Mouse (Mus musculus) heart, adult 2 months (tissue): ENCODE measurements around the gene Olfr784. TPM values are rescaled to one million over a fixed set of nuclear protein-coding genes. Genes with fewer than 3 reads are reported as not detected.
"Not testable (repeated sequence)": the region's sequence is repeated elsewhere in the genome, so short reads cannot be mapped to it uniquely, and the experiment has no call there.

Experiments used
- DNase-seq, 2 experiments: peaks; one replicate each; pipeline ENCODE4 v3.0.0; 2021
- H3K27ac ChIP-seq: fragments of 200-600 bp; 2 replicates; pipeline ENCODE4 v1.8.1; 2022
- H3K27me3 ChIP-seq: fragments of 200-500 bp; 2 replicates; pipeline ENCODE4 v1.6.1; 2012; ENCODE audit warnings: mild to moderate bottlenecking, low read length, inconsistent platforms, mixed read lengths; ENCODE audit not compliant: control insufficient read depth, insufficient read depth
- H3K36me3 ChIP-seq: fragments of 200-500 bp; 2 replicates; pipeline ENCODE4 v1.6.1; 2012; ENCODE audit warnings: low read length, inconsistent platforms; ENCODE audit not compliant: control insufficient read depth, insufficient read depth
- H3K4me1 ChIP-seq: fragments of 200-500 bp; 2 replicates; pipeline ENCODE4 v1.6.1; 2011; ENCODE audit warnings: low read length; ENCODE audit not compliant: control insufficient read depth, insufficient read depth
- H3K4me3 ChIP-seq: fragments of 200-600 bp; 2 replicates; pipeline ENCODE4 v1.8.1; 2022
- H3K79me2 ChIP-seq: fragments of 200-500 bp; replicated peaks from 2 replicates; pipeline ENCODE4 v1.6.1; 2012; ENCODE audit warnings: mild to moderate bottlenecking, inconsistent platforms, low read length, moderate library complexity, mixed read lengths; ENCODE audit not compliant: control insufficient read depth, insufficient read depth
- H3K9ac ChIP-seq: fragments of 200-500 bp; 2 replicates; pipeline ENCODE4 v1.6.1; 2012; ENCODE audit warnings: low read depth, mild to moderate bottlenecking, control low read depth, inconsistent platforms, low read length, mixed read lengths
- CTCF ChIP-seq: fragments of 200-600 bp; IDR thresholded peaks from 2 replicates; pipeline ENCODE4 v1.8.1; 2022; ENCODE audit warnings: antibody characterized with exemption, mild to moderate bottlenecking, moderate library complexity
- EP300 ChIP-seq: fragments of 200-500 bp; IDR thresholded peaks from 2 replicates; pipeline ENCODE4 v1.6.1; 2011; ENCODE audit warnings: low read depth, low read length, control low read depth; ENCODE audit not compliant: insufficient read depth
- POLR2A ChIP-seq: fragments of 200-500 bp; IDR thresholded peaks from 2 replicates; pipeline ENCODE4 v1.6.1; 2011; ENCODE audit warnings: mild to moderate bottlenecking, low read depth, low read length, control low read depth; ENCODE audit not compliant: insufficient read depth
- WGBS: fragments of 180-500 bp; shearing (Covaris S2); methylation state at CpG from one replicate; pipeline ENCODE4 v1.1.7; 2018; 5-methylcytosine and 5-hydroxymethylcytosine counted together
- intact Hi-C: fragments of 180-260 bp; cut with DNase I; formaldehyde crosslinking; loops from one replicate; pipeline ENCODE4 v1.15.1; 2025
- long read RNA-seq: library from polyadenylated mRNA; stranded (forward); transcript quantifications from one replicate; pipeline ENCODE4 v2.0.0, GENCODE M21; 2021
- polyA plus RNA-seq: library from polyadenylated mRNA; depleted of rRNA; stranded (reverse); fragments of >200 nt; gene quantifications from 2 replicates; pipeline ENCODE4 v1.2.3, GENCODE M21; 2012; rRNA removed
- total RNA-seq, 2 experiments: library from RNA; stranded (reverse); gene quantifications; 2 replicates each; pipeline ENCODE4 v1.2.3; 2021

The Olfr784 gene
- total RNA-seq (under 1 TPM; 0.07 to 0.10 TPM), polyA plus RNA-seq (0.06 TPM in 1 of 2 replicates, not detected in the other)
- long read RNA-seq: 0 reads

- H3K4me3 ChIP-seq: no peak within 1 kb of the TSS
- intact Hi-C loops: no loop called here
- TF ChIP-seq POLR2A: no peak
- no peak for TF ChIP-seq CTCF
- TF ChIP-seq EP300: no peak
These were observed at the start of gene Olfr784 for GRCm38 (mm10) chr10:129383783-129384182. Gene Olfr784 (plus strand): TSS chr10:129384083.

GRCm38 (mm10) chr10:129348550-129348949 lies 35.3 kb upstream of the Olfr784 start, which contains the start of gene Olfr782:
Gene Olfr782 (plus strand): TSS chr10:129348850.
- Histone ChIP-seq H3K36me3 (no peaks in the 10 kb centered on the region), H3K79me2 (no peaks in the 10 kb centered on the region), H3K4me3 (no peak within 1 kb of the TSS), H3K9ac (no peak within 1 kb of the TSS), H3K27me3 (no peaks in the 10 kb centered on the region), H3K27ac (no peak within 1 kb of the TSS), H3K4me1 (no peaks in the 10 kb centered on the region)
- WGBS: 85% methylated on average over 3 of the region's 3 CpGs
- TF ChIP-seq CTCF: no peak
- no peak for TF ChIP-seq POLR2A
- no peak for TF ChIP-seq EP300
- no peak for DNase-seq
- intact Hi-C loops: no loop called here

More at GRCm38 (mm10) chr10:129383783-129384182, at the start of gene Olfr784:
- H3K9ac ChIP-seq: no peak within 1 kb of the TSS
- no peaks in the 10 kb centered on the region for H3K79me2 ChIP-seq
- no peaks in the 10 kb centered on the region for H3K4me1 ChIP-seq
- H3K36me3 ChIP-seq: no peaks in the 10 kb centered on the region
- DNase-seq: no peak
- no peaks in the 10 kb centered on the region for H3K27me3 ChIP-seq
- no peak within 1 kb of the TSS for H3K27ac ChIP-seq

GRCm38 (mm10) chr10:129352475-129352874 lies 31.4 kb upstream of the Olfr784 start:
- 42% methylated on average over 2 of the region's 2 CpGs for WGBS
- not testable (repeated sequence) for H3K27ac ChIP-seq, H3K27me3 ChIP-seq, H3K9ac ChIP-seq, H3K79me2 ChIP-seq, H3K36me3 ChIP-seq, H3K4me3 ChIP-seq, H3K4me1 ChIP-seq, DNase-seq
- intact Hi-C loops: loop anchor here (2.0 kb wide), 1 partner anchor 38 kb away; no protein-coding TSS in a partner anchor

- H3K27ac ChIP-seq, H3K27me3 ChIP-seq, DNase-seq, H3K79me2 ChIP-seq, intact Hi-C loops, H3K36me3 ChIP-seq, H3K9ac ChIP-seq, H3K4me3 ChIP-seq, H3K4me1 ChIP-seq: not testable (repeated sequence)
- WGBS: 66% methylated on average over 4 of the region's 4 CpGs
These were observed 27.4 kb upstream of the Olfr784 start for GRCm38 (mm10) chr10:129356496-129356895.

DNA sequence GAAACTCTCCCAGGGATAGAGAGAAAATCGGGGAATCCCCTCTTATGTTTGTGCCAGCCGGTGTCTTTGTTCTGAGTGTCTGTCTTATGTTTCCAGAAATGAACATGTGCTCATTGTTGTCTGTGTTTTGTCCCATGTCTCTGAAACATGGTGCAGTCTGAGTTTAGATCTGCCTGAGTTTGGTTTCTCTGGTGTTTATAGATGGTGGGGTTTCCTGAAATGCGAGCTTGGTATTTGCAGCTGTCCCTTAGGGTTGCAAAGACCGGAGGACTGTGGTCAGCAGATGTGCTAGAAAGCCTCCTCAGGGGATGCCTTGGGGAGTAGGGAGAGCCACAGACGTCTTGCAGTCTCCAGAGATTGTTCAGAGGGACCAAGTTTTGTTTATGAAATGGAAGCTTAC lies 26.6 kb upstream of the Olfr784 start:
- 69% methylated on average over 5 of the region's 5 CpGs for whole genome bisulfite sequencing
- intact Hi-C loops: no loop called here

DNA sequence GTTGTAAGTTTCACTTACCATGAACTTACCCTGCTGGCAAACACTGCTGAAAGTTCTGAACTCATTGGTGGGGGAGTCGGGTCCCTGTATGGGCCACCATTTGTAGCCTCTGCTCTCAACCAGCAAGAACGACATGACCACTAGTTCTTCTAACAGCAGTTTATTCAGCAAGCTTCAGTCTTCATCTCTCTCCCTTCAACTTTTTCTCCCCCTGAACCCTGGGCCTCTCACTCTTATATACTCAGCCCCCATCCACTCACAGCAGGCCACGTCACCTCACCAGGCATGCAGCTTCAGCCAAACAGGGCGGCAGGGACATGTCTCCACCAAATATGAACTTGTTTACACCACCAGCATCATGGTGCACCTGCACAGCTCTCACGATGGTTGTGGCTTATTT lies 9.8 kb upstream of the Olfr784 start:
- WGBS: 78% methylated on average over 5 of the region's 5 CpGs
- DNase-seq, H3K27ac ChIP-seq, H3K79me2 ChIP-seq, H3K4me1 ChIP-seq, H3K4me3 ChIP-seq, H3K27me3 ChIP-seq, intact Hi-C loops, H3K9ac ChIP-seq, H3K36me3 ChIP-seq: not testable (repeated sequence)

More for the DNA sequence above, 26.6 kb upstream of the Olfr784 start:
- Histone ChIP-seq H3K27ac (no peak overlapping the region), H3K4me1 (no peaks in the 10 kb centered on the region), H3K27me3 (no peaks in the 10 kb centered on the region), H3K4me3 (no peak overlapping the region), H3K36me3 (no peaks in the 10 kb centered on the region), H3K79me2 (no peaks in the 10 kb centered on the region), H3K9ac (no peak overlapping the region)
- TF ChIP-seq POLR2A (no peak), CTCF (no peak), EP300 (no peak)
- DNase-seq: no peak

GRCm38 (mm10) chr10:129400892-129401291 lies 17.0 kb downstream of the Olfr784 start:
- H3K9ac ChIP-seq: no peak overlapping the region
- TF ChIP-seq CTCF (no peak), EP300 (no peak), POLR2A (no peak)
- no peak overlapping the region for H3K27ac ChIP-seq
- 40% methylated on average over 5 of the region's 5 CpGs for WGBS
- no peak for DNase-seq
- H3K4me3 ChIP-seq: no peak overlapping the region
- H3K27me3 ChIP-seq: no peaks in the 10 kb centered on the region
- no peaks in the 10 kb centered on the region for H3K79me2 ChIP-seq
- intact Hi-C loops: no loop called here
- H3K4me1 ChIP-seq: no peaks in the 10 kb centered on the region
- H3K36me3 ChIP-seq: no peaks in the 10 kb centered on the region
